ENCODE assay signal across 13 mouse cellular contexts in genomic region chr5:92931298-92931697, GRCm38 (mm10).
DNase-seq lines count a peak whose midpoint lies in the region; ATAC-seq and TF ChIP-seq lines count a peak whose summit lies in the region.
"Had no signal": no experiment of that assay in that cellular context is flagged by ENCODE, and none has a peak within 500 bp of the region (broad histone marks: within the 10 kb centered on the region; RNA-seq: fewer than 3 reads in every experiment).

No protein-coding gene starts in this region.

- peaks cover 59% of the 10 kb centered on the region for H3K4me1 ChIP-seq in heart, embryonic 11.5 days (ENCODE audit: control insufficient read depth, insufficient read depth, low read length)
- peaks cover 24% of the 10 kb centered on the region for H3K4me1 ChIP-seq in kidney, postnatal 0 days (replicated peaks; ENCODE audit: insufficient read depth, low read length)
- H3K4me1 ChIP-seq in limb, embryonic 13.5 days = peaks cover 36% of the 10 kb centered on the region
- H3K4me1 ChIP-seq: midbrain, embryonic 15.5 days had no signal

- H3K36me3 ChIP-seq in heart, embryonic 11.5 days (ENCODE audit: control insufficient read depth, insufficient read depth, low read length) = 0 out of 2 replicates have a peak, but pooled peaks cover 4% of the 10 kb centered on the region
- peaks cover 5% of the 10 kb centered on the region; the same call in 1 of the 2 replicates for H3K36me3 ChIP-seq in kidney, postnatal 0 days (ENCODE audit: insufficient read depth, low read length)
- peaks cover 5% of the 10 kb centered on the region; the same call in 1 of the 2 replicates for H3K36me3 ChIP-seq in limb, embryonic 13.5 days
- H3K36me3 ChIP-seq: G1E; hindbrain, embryonic 13.5 days; midbrain, embryonic 15.5 days had no signal

- no peak overlapping the region for H3K4me3 ChIP-seq in heart, embryonic 11.5 days (ENCODE audit: low read depth, low read length)
- no peak overlapping the region for H3K4me3 ChIP-seq in kidney, postnatal 0 days (replicated peaks; ENCODE audit: low read depth, low read length)
- H3K4me3 ChIP-seq in limb, embryonic 13.5 days = no peak overlapping the region
- H3K4me3 ChIP-seq: hindbrain, embryonic 13.5 days; midbrain, embryonic 15.5 days had no signal

- no peak overlapping the region for H3K4me2 ChIP-seq in heart, embryonic 11.5 days
- H3K4me2 ChIP-seq in kidney, postnatal 0 days (ENCODE audit: low read length) = no peak overlapping the region
- no peak overlapping the region for H3K4me2 ChIP-seq in limb, embryonic 13.5 days (replicated peaks)
- H3K4me2 ChIP-seq: hindbrain, embryonic 13.5 days; midbrain, embryonic 15.5 days had no signal

- peak overlapping the region; percentile 51 for H3K27ac ChIP-seq in heart, embryonic 11.5 days (ENCODE audit: low read depth, low read length)
- no peak overlapping the region for H3K27ac ChIP-seq in kidney, postnatal 0 days
- H3K27ac ChIP-seq in limb, embryonic 13.5 days = no peak overlapping the region
- H3K27ac ChIP-seq: hindbrain, embryonic 13.5 days; liver, embryonic 14.5 days; midbrain, embryonic 15.5 days had no signal

- H3K27me3 ChIP-seq in heart, embryonic 11.5 days (ENCODE audit: control insufficient read depth, insufficient read depth, low read length) = no peaks in the 10 kb centered on the region
- H3K27me3 ChIP-seq in kidney, postnatal 0 days (ENCODE audit: insufficient read depth, low read length) = no peaks in the 10 kb centered on the region
- no peaks in the 10 kb centered on the region for H3K27me3 ChIP-seq in limb, embryonic 13.5 days
- H3K27me3 ChIP-seq: hindbrain, embryonic 13.5 days; midbrain, embryonic 15.5 days had no signal

- 0 out of 2 replicates have a peak overlapping the region, but pooled peaks have one; percentile 40 for H3K9ac ChIP-seq in heart, embryonic 11.5 days (ENCODE audit: low read depth, low read length)
- no peak overlapping the region for H3K9ac ChIP-seq in kidney, postnatal 0 days (ENCODE audit: low read depth, low read length)
- H3K9ac ChIP-seq in limb, embryonic 13.5 days = no peak overlapping the region
- H3K9ac ChIP-seq: hindbrain, embryonic 13.5 days; liver, embryonic 14.5 days; midbrain, embryonic 15.5 days had no signal

- no peaks in the 10 kb centered on the region for H3K9me3 ChIP-seq in heart, embryonic 11.5 days (replicated peaks; ENCODE audit: control insufficient read depth, low read length)
- no peaks in the 10 kb centered on the region for H3K9me3 ChIP-seq in kidney, postnatal 0 days (replicated peaks; ENCODE audit: low read length)
- no peaks in the 10 kb centered on the region for H3K9me3 ChIP-seq in limb, embryonic 13.5 days
- H3K9me3 ChIP-seq: hindbrain, embryonic 13.5 days; midbrain, embryonic 15.5 days had no signal

- DNase-seq in heart, adult 8-10 months (ENCODE audit: low spot score) = no peak
- DNase-seq in kidney, postnatal 0 days (ENCODE audit: low spot score) = peak; percentile 75
- no peak for DNase-seq in kidney, adult 9 months
- peak; percentile 62 for DNase-seq in embryo, embryonic 10.5 days (ENCODE audit: low spot score)
- no peak for DNase-seq in urinary bladder, postnatal 36 days (ENCODE audit: low spot score in 2 of 2)
- no peak for DNase-seq in urinary bladder, postnatal 14 days (ENCODE audit: low spot score)
- DNase-seq: cerebellum, postnatal 36 days had no signal

- ATAC-seq in heart, embryonic 11.5 days (replicated peaks; ENCODE audit: insufficient number of reproducible peaks, low FRiP score, low TSS enrichment) = no peak
- ATAC-seq in kidney, postnatal 0 days (replicated peaks; ENCODE audit: low FRiP score, low read depth) = peak; percentile 58
- ATAC-seq in limb, embryonic 13.5 days (ENCODE audit: low FRiP score, low read depth) = 0 out of 2 replicates have a peak, but pooled peaks have one; percentile 38
- ATAC-seq: midbrain, embryonic 15.5 days had no signal

- WGBS in heart, embryonic 11.5 days (ENCODE audit: insufficient replicate concordance) = 43% methylated on average over 16 of the region's 16 CpGs
- WGBS in kidney, postnatal 0 days = 26% methylated on average over 16 of the region's 16 CpGs
- 29% methylated on average over 16 of the region's 16 CpGs for WGBS in limb, embryonic 13.5 days

- no peak for TF ChIP-seq CTCF in kidney, postnatal 0 days (IDR thresholded peaks at IDR 0.05; ENCODE audit: low read depth)

Comparison
In these comparisons a context has a peak if more than half of its experiments do, and no peak if none do; other contexts are left out.
1. DNase-seq: peak in kidney, postnatal 0 days (single experiment) and embryo, embryonic 10.5 days (single experiment); none in heart, adult 8-10 months (single experiment), kidney, adult 9 months (single experiment), urinary bladder, postnatal 36 days (0 of 2) and urinary bladder, postnatal 14 days (single experiment).